Mouse (Mus musculus): ENCODE data around the gene Gm28230. TPM values are rescaled to one million over a fixed set of nuclear protein-coding genes. Genes with fewer than 3 reads are reported as not detected.

Gm28230 gene
- polyA plus RNA-seq, 1 experiment, result 16.4 TPM

- DNase-seq (ENCODE audit: low read depth), result no peak
Observed at GRCm38 (mm10) chr2:74762522-74763244, 36.2 kb downstream of the Gm28230 start, which contains the start of gene Hoxd1. Hoxd1 (plus strand) TSS chr2:74762980.

- DNase-seq (ENCODE audit: low read depth), result no peak
Observed at GRCm38 (mm10) chr2:74763245-74763735, 36.8 kb downstream of the Gm28230 start.

GRCm38 (mm10) chr2:74763976-74764375, 37.4 kb downstream of the Gm28230 start:
- no peak for DNase-seq (ENCODE audit: low read depth)

- no peak for DNase-seq (ENCODE audit: low read depth)
Observed at GRCm38 (mm10) chr2:74774359-74774758, 47.8 kb downstream of the Gm28230 start.

GRCm38 (mm10) chr2:74777536-74778275, 51.2 kb downstream of the Gm28230 start:
- DNase-seq (ENCODE audit: low read depth), result no peak

GRCm38 (mm10) chr2:74781386-74781785, 54.9 kb downstream of the Gm28230 start:
- DNase-seq (ENCODE audit: low read depth), result no peak

GRCm38 (mm10) chr2:74795531-74795930, 69.0 kb downstream of the Gm28230 start:
- DNase-seq (ENCODE audit: low read depth), result no peak

Other genes starting within 250 kb of the Gm28230 start
- gene Lnpk, start 147.3 kb upstream of the Gm28230 start, polyA plus RNA-seq (2012; rRNA removed), result 8.1 and 10.7 TPM in 2 replicates
- gene Evx2, start 67.2 kb upstream of the Gm28230 start, polyA plus RNA-seq (2012; rRNA removed), result not detected in 2 replicates
- 0.34 and 0.46 TPM in 2 replicates for gene Hoxd13, start 58.4 kb upstream of the Gm28230 start, polyA plus RNA-seq (2012; rRNA removed)
- gene Hoxd12, start 51.7 kb upstream of the Gm28230 start, polyA plus RNA-seq (2012; rRNA removed), result 0.09 and 0.13 TPM in 2 replicates
- gene Hoxd11, start 47.2 kb upstream of the Gm28230 start, polyA plus RNA-seq (2012; rRNA removed), result 0.44 and 0.76 TPM in 2 replicates
- 0.90 and 2.2 TPM in 2 replicates for gene Hoxd10, start 34.8 kb upstream of the Gm28230 start, polyA plus RNA-seq (2012; rRNA removed)
- gene Hoxd9, start 29.0 kb upstream of the Gm28230 start, polyA plus RNA-seq (2012; rRNA removed), result 17.1 and 28.9 TPM in 2 replicates
- gene Hoxd8, start 22.1 kb upstream of the Gm28230 start, polyA plus RNA-seq (2012; rRNA removed), result 43.0 and 80.7 TPM in 2 replicates
- 23.7 and 30.0 TPM in 2 replicates for gene Hoxd3, start 14.8 kb upstream of the Gm28230 start, polyA plus RNA-seq (2012; rRNA removed)
- 91.6 and 149 TPM in 2 replicates for gene Hoxd4, start 14.8 kb upstream of the Gm28230 start, polyA plus RNA-seq (2012; rRNA removed)
- gene Hoxd1, start 36.3 kb downstream of the Gm28230 start, polyA plus RNA-seq (2012; rRNA removed), result 0.36 and 0.80 TPM in 2 replicates
- 50.5 and 64.2 TPM in 2 replicates for gene Mtx2, start 99.1 kb downstream of the Gm28230 start, polyA plus RNA-seq (2012; rRNA removed)

All from gonadal fat pad, adult 2 months (tissue).